Mouse (Mus musculus) lung, embryonic 14.5 days (tissue): ENCODE measurements around the gene Stambp. TPM values are rescaled to one million over a fixed set of nuclear protein-coding genes. Genes with fewer than 3 reads are reported as not detected.
"Not testable (repeated sequence)": the region's sequence is repeated elsewhere in the genome, so short reads cannot be mapped to it uniquely, and the experiment has no call there.

ENCODE experiments used
- ATAC-seq: fragments of 200-750 bp; cut with Nextera tagmentation; 2 replicates; pipeline ENCODE4 v1.8.0; 2017; ENCODE audit warnings: mild to moderate bottlenecking, moderate TSS enrichment, moderate library complexity; ENCODE audit not compliant: insufficient read depth
- DNase-seq: peaks from one replicate; pipeline ENCODE4 v3.0.0-alpha.2; 2015
- H3K27ac ChIP-seq: fragments of 300-500 bp; sonication (generic); 2 replicates; pipeline ENCODE4 v1.5.1; 2014; ENCODE audit warnings: low read depth, mild to moderate bottlenecking, moderate library complexity
- H3K27me3 ChIP-seq: fragments of 300-500 bp; sonication (generic); 2 replicates; pipeline ENCODE4 v1.6.1; 2014; ENCODE audit warnings: low read length, control low read depth; ENCODE audit not compliant: insufficient read depth
- H3K36me3 ChIP-seq: fragments of 300-500 bp; sonication (generic); 2 replicates; pipeline ENCODE4 v1.6.1; 2014; ENCODE audit warnings: control low read depth; ENCODE audit not compliant: insufficient read depth
- H3K4me1 ChIP-seq: fragments of 300-500 bp; sonication (generic); 2 replicates; pipeline ENCODE4 v1.6.1; 2014; ENCODE audit warnings: antibody characterized with exemption, control low read depth; ENCODE audit not compliant: insufficient read depth
- H3K4me2 ChIP-seq: fragments of 300-500 bp; sonication (generic); 2 replicates; pipeline ENCODE4 v1.6.1; 2014; ENCODE audit warnings: mild to moderate bottlenecking
- H3K4me3 ChIP-seq: fragments of 300-500 bp; sonication (generic); 2 replicates; pipeline ENCODE4 v1.5.1; 2014; ENCODE audit warnings: low read depth, low read length
- H3K9ac ChIP-seq: fragments of 300-500 bp; sonication (generic); 2 replicates; pipeline ENCODE4 v1.6.1; 2014
- H3K9me3 ChIP-seq: fragments of 300-500 bp; sonication (generic); 2 replicates; pipeline ENCODE4 v1.6.1; 2016; ENCODE audit warnings: low read depth, low read length, control low read depth
- CTCF ChIP-seq: IDR thresholded peaks from 2 replicates; pipeline ENCODE4 v1.5.1; 2016; ENCODE audit warnings: antibody characterized with exemption, low read depth
- WGBS: fragments of 180-500 bp; shearing (Covaris S2); extraction: QIAGEN DNeasy Blood & Tissue Kit; methylation state at CpG from one replicate; pipeline ENCODE4 v1.1.7; 2014; 5-methylcytosine and 5-hydroxymethylcytosine counted together
- polyA plus RNA-seq: library from polyadenylated mRNA; unstranded; fragments of >200 nt; fragmentation: Nextera tagmentation; extraction: Ambion mirVana; gene quantifications from 2 replicates; pipeline ENCODE4 v1.2.1, GENCODE M21; 2014

Stambp gene
- polyA plus RNA-seq, 1 experiment from 2014 or later: 18.6 TPM

DNA sequence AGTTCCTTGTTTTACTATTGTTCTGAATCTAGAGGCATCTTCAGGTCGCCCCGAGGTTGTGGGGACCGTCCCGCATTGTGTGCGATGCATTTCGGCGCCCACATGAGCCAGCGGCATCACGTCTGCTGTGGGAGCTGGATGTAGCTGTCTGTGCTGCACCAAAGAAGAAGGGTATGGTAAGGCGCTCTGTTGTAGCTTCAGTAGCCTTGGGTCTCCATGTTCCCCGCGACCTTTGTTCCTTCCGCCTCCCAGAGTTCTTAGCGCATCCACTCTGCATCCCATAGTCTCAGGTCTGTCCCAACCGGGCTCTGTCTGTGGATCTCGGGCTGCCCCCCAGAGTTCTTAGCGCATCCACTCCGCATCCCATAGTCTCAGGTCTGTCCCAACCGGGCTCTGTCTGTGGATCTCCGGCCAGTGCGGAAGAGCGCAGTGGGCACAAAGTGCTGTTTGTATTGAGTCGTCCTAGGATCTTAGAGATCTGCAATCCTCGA lies 26.6 kb upstream of the Stambp start:
- no peak overlapping the region for H3K27ac ChIP-seq
- no peak for ATAC-seq
- H3K9ac ChIP-seq: no peak overlapping the region
- no peaks in the 10 kb centered on the region for H3K36me3 ChIP-seq
- no peaks in the 10 kb centered on the region for H3K27me3 ChIP-seq
- H3K4me1 ChIP-seq: peaks cover 7% of the 10 kb centered on the region; the same call in 1 of the 2 replicates
- H3K4me2 ChIP-seq: peak overlapping the region; percentile 59
- WGBS: 33% methylated on average over 24 of the region's 24 CpGs
- DNase-seq: no peak
- no peak for TF ChIP-seq CTCF
- no peaks in the 10 kb centered on the region for H3K9me3 ChIP-seq
- H3K4me3 ChIP-seq: peak overlapping the region; percentile 30

DNA sequence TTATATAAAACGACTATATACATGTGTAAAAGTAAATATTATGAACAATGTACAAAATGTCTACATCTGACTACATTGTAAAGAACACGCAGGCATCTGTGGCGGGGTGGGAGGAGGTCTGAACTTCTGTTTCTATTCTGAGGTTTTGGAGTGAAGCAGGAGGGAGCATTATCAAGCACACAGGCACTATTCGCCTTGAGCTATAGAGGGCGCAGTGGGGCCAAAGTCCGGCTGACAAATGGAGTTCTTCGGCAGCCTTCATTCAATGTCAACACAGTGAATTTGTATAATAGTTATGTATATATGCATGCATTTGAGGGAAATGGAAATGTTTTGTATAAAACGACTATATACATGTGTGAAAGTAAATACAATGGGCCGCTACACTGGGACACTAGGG lies 26.1 kb upstream of the Stambp start:
- DNase-seq: peak; percentile 77
- no peak for ATAC-seq
- 8% methylated on average over 9 of the region's 9 CpGs for WGBS
- Histone ChIP-seq H3K9me3 (no peaks in the 10 kb centered on the region), H3K27me3 (no peaks in the 10 kb centered on the region), H3K36me3 (no peaks in the 10 kb centered on the region), H3K27ac (no peak overlapping the region), H3K4me1 (peaks cover 7% of the 10 kb centered on the region; the same call in 1 of the 2 replicates), H3K4me3 (peak overlapping the region; percentile 30), H3K4me2 (peak overlapping the region; percentile 59), H3K9ac (no peak overlapping the region)
- peak; percentile 71 for TF ChIP-seq CTCF

DNA sequence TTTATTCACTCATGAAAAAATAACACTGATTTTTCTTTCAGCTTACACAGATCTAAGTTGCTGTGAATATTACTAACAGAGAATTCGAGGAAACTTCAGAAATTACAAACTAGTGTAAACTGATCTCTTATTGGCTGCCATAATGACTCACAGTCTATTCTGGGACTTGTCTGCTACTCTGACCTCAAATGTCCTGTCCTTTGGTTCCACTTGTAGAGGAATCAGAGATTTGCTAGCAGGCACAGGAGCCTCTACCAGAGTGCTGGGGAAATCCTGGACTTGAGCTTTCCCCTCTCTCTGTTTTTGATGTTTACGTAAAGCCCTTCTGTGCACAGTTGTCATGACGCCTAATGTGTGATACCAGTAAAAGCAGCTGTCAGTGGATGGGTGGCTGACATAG lies 25.5 kb upstream of the Stambp start:
- Histone ChIP-seq H3K4me1 (peaks cover 7% of the 10 kb centered on the region; the same call in 1 of the 2 replicates), H3K27me3 (no peaks in the 10 kb centered on the region), H3K4me3 (no peak overlapping the region), H3K9me3 (no peaks in the 10 kb centered on the region), H3K27ac (no peak overlapping the region), H3K36me3 (no peaks in the 10 kb centered on the region), H3K4me2 (no peak overlapping the region), H3K9ac (no peak overlapping the region)
- DNase-seq: no peak
- 30% methylated on average over 3 of the region's 3 CpGs for WGBS
- TF ChIP-seq CTCF: no peak
- no peak for ATAC-seq

DNA sequence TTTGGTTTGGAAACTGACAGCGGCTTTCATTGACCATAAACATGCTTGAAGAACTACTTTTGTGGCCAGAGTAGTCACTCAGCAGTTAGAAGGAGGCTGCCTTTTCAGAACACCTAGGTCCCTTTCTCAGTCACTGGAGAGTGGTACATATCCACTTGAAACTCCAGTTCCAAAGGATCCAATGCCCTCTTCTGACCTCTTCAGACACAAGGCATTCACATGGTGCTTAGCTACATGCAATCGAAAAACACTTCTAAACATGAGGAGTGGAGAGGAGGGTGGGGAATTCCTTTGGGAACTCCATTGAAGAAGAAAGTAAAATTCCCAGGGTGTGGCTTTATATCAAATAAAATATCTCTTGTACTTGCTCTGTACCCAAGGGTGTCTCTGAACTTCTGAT lies 22.5 kb upstream of the Stambp start:
- TF ChIP-seq CTCF: no peak
- DNase-seq (no peak), ATAC-seq (no peak)
- H3K27ac ChIP-seq: no peak overlapping the region
- no peaks in the 10 kb centered on the region for H3K36me3 ChIP-seq
- H3K4me1 ChIP-seq: peaks cover 7% of the 10 kb centered on the region; the same call in 1 of the 2 replicates
- H3K4me3 ChIP-seq: no peak overlapping the region
- no peaks in the 10 kb centered on the region for H3K9me3 ChIP-seq
- no peaks in the 10 kb centered on the region for H3K27me3 ChIP-seq
- H3K9ac ChIP-seq: no peak overlapping the region
- H3K4me2 ChIP-seq: no peak overlapping the region
- WGBS: 82% methylated on average over 2 of the region's 2 CpGs

DNA sequence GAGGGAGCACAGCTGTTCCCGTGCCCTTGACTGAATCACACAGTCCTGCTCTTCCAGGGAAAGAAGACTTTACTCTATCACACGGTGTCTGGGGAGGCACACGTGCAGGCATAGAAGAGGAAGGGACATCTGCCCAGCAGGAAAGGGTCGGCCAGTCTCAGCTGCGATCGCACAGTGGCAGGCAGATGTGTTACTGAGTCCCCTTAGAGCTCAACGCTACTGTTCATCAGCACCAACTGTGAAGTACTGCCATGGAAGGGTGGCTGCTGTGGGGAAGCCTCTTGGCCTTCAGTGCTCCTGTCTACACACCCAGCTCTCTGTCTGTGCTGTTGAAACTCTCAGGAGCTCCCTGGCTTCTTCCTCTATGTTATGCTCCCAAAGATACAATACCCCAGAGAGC lies 21.4 kb upstream of the Stambp start:
- no peak for DNase-seq
- Histone ChIP-seq H3K4me2 (no peak overlapping the region), H3K27me3 (no peaks in the 10 kb centered on the region), H3K4me3 (no peak overlapping the region), H3K9me3 (no peaks in the 10 kb centered on the region), H3K27ac (no peak overlapping the region), H3K9ac (no peak overlapping the region), H3K4me1 (peaks cover 2% of the 10 kb centered on the region; the same call in 1 of the 2 replicates), H3K36me3 (no peaks in the 10 kb centered on the region)
- ATAC-seq: no peak
- 59% methylated on average over 7 of the region's 7 CpGs for WGBS
- no peak for TF ChIP-seq CTCF

DNA sequence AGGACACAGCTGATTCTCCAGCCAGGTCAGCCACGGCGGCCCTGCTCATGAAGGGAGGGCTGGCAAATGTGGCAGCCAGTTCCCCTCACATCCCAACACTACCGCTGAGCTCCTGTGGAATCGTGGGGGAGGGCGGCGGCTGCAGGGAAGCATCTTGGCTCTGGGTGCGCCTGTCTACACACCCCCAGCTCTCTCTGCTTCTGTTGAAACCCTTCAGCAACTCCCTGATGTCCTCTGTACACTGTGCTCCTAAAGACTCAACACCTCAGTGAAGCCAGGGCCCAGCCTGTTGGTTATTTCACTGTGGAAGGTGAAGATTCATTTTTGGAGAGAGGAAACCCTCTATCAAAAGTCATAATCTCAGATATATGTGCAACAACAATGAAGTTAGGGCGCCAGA lies 19.5 kb upstream of the Stambp start:
- no peaks in the 10 kb centered on the region for H3K9me3 ChIP-seq
- DNase-seq (no peak), ATAC-seq (no peak)
- H3K36me3 ChIP-seq: no peaks in the 10 kb centered on the region
- no peak overlapping the region for H3K9ac ChIP-seq
- H3K4me3 ChIP-seq: no peak overlapping the region
- no peaks in the 10 kb centered on the region for H3K4me1 ChIP-seq
- TF ChIP-seq CTCF: no peak
- 67% methylated on average over 8 of the region's 8 CpGs for WGBS
- no peak overlapping the region for H3K4me2 ChIP-seq
- H3K27ac ChIP-seq: no peak overlapping the region
- no peaks in the 10 kb centered on the region for H3K27me3 ChIP-seq

DNA sequence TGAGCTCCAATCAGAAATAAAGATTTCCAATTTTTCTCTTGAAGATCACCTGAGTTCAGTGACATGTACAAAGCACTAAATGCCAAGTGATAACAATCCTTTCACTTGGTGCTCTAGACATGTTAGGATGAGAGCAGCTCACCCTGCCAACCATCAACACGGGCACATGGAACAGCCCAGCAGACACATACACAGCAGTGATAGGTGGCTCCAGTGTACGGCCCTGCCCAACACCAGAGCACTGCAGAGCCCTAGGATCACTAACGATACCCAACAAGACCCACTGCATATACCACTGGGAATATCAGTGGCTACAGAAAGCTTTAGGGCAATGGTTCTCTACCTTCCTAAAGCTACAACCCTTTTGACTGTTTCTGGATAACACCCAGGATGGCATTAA lies 17.8 kb upstream of the Stambp start:
- Histone ChIP-seq H3K9ac (no peak overlapping the region), H3K4me2 (no peak overlapping the region), H3K27ac (no peak overlapping the region), H3K9me3 (no peaks in the 10 kb centered on the region), H3K36me3 (no peaks in the 10 kb centered on the region), H3K4me3 (no peak overlapping the region), H3K27me3 (no peaks in the 10 kb centered on the region), H3K4me1 (no peaks in the 10 kb centered on the region)
- ATAC-seq: no peak
- TF ChIP-seq CTCF: no peak
- no peak for DNase-seq
- 85% methylated on average over 3 of the region's 3 CpGs for WGBS

DNA sequence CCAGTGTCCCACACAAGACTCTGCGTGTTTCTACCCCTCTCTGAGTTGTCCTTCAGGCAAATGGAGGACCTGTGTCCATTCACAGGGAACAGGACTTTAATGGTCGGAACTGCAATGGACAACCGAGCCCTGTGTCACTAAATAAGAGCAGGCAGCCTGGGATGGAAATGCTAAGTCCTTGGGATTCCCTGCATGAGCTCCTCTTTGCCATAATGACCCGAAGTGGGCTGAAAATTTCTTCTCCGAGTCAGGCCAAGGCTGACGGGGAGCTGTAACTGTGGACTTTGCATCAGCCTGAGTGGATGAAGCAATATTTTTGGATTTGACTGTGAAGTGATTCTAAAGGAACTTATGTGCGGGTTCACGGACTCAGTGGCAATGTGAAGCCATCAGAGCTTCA lies 14.7 kb upstream of the Stambp start:
- 83% methylated on average over 8 of the region's 8 CpGs for WGBS
- DNase-seq, H3K4me3 ChIP-seq, ATAC-seq, H3K36me3 ChIP-seq, H3K27ac ChIP-seq, H3K9ac ChIP-seq, H3K4me2 ChIP-seq, H3K27me3 ChIP-seq, H3K4me1 ChIP-seq, H3K9me3 ChIP-seq: not testable (repeated sequence)

DNA sequence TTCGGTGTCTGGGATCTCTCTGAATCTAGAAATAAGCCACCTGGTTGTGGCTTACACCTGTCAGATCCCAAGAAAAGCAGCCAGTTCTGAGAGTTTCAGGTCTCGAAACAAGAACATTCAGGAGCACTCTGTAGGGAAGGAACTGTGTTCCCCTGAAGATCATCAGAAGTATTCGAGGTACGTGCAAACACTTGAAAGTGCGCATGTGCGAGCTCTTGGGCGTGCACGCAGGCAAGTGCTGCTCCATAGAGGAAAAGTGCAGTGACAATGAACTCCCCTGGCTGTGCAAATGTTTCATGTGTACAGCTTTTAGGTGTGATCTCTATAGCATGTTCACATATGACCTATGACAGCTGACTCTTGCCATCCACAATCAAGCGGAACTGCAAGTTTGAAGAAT lies 12.8 kb upstream of the Stambp start:
- H3K4me1 ChIP-seq, H3K9ac ChIP-seq, H3K27ac ChIP-seq, H3K4me2 ChIP-seq, H3K27me3 ChIP-seq, H3K36me3 ChIP-seq, ATAC-seq, H3K9me3 ChIP-seq, H3K4me3 ChIP-seq: not testable (repeated sequence)
- DNase-seq: peak; percentile 30
- 58% methylated on average over 9 of the region's 9 CpGs for WGBS
